Mouse (Mus musculus) kidney, adult 2 months (tissue): ENCODE results near the gene Izumo1r.
"Not testable (repeated sequence)": the region's sequence is repeated elsewhere in the genome, so short reads cannot be mapped to it uniquely, and the experiment has no call there.

Experiments
- CTCF ChIP-seq: fragments of 200-500 bp; conservative IDR thresholded peaks from 2 replicates; pipeline ENCODE4 v1.5.1; 2011; ENCODE audit warnings: low read depth, mild to moderate bottlenecking, control low read depth, low read length, moderate library complexity, mixed read lengths; ENCODE audit not compliant: insufficient read depth, insufficient read length
- POLR2A ChIP-seq: fragments of 200-500 bp; IDR thresholded peaks from one replicate; pipeline ENCODE4 v1.6.1; 2011; ENCODE audit warnings: low read depth, low read length, control low read depth

GRCm38 (mm10) chr9:14876566-14876965 is 27.2 kb downstream of the Izumo1r start:
- TF ChIP-seq POLR2A, CTCF: not testable (repeated sequence)
